ENCODE assay signal across 7 mouse cellular contexts in genomic region chr13:40916321-40917160, GRCm38 (mm10). TPM values are rescaled to one million over a fixed set of nuclear protein-coding genes. Genes with fewer than 3 reads are reported as not detected.
DNase-seq lines count a peak whose midpoint lies in the region; ATAC-seq and TF ChIP-seq lines count a peak whose summit lies in the region.

No protein-coding gene starts in this region.

- no peak overlapping the region for H3K4me3 ChIP-seq in CH12.LX (replicated peaks in 1 of 3; ENCODE audit: low read depth in 2 of 3, low read length in 2 of 3, poor library complexity in 1 of 3)

- no peak for TF ChIP-seq POLR2A in CH12.LX (IDR thresholded peaks at IDR 0.05; ENCODE audit: low read depth, low read length)

- peaks cover 0 to 16% of the 10 kb centered on the region in 2 experiments; a peak in 2 of 4 replicates for H3K4me1 ChIP-seq in CH12.LX (ENCODE audit: control insufficient read depth in 1 of 2, insufficient read depth in 2 of 2)

- H3K27me3 ChIP-seq in CH12.LX (replicated peaks) = peaks cover 21% of the 10 kb centered on the region

- no peaks in the 10 kb centered on the region for H3K9me3 ChIP-seq in CH12.LX (replicated peaks; ENCODE audit: low read length)

- DNase-seq in CH12.LX (ENCODE audit: extremely low read depth) = no peak
- peak; percentile 7 for DNase-seq in MN1 (ENCODE audit: low spot score)
- no peak for DNase-seq in cerebellum, adult 18-20 months
- no peak for DNase-seq in frontal cortex, postnatal 25 days (ENCODE audit: low spot score in 2 of 2)
- DNase-seq in cerebellum, postnatal 4 days (ENCODE audit: low spot score in 2 of 2) = no peak

- H3K4me2 ChIP-seq in CH12.LX (ENCODE audit: insufficient read depth, low read depth, poor library complexity, severe bottlenecking) = peak overlapping the region; percentile 90

- TF ChIP-seq EP300 in CH12.LX (IDR thresholded peaks at IDR 0.05; ENCODE audit: low read length) = no peak

- H3K9ac ChIP-seq in CH12.LX (ENCODE audit: insufficient read depth, low read depth) = no peak overlapping the region

- peak; percentile 31 for ATAC-seq in granulocyte monocyte progenitor cell, adult 5-6 weeks (replicated peaks; ENCODE audit: poor library complexity, severe bottlenecking)
- peak; percentile 27 for ATAC-seq in megakaryocyte progenitor cell, adult 5-6 weeks (replicated peaks; ENCODE audit: poor library complexity)

- no peak for TF ChIP-seq RAD21 in CH12.LX (IDR thresholded peaks at IDR 0.05; ENCODE audit: low read depth, low read length)

- in situ Hi-C loops in CH12.LX (cut with MboI; ENCODE audit: low pct_ligation_motif_present, low pct_unique_long_range_greater_than_20kb, low sequenced_read_pairs) = no loop called here

- no peaks in the 10 kb centered on the region for H3K36me3 ChIP-seq in CH12.LX (replicated peaks in 1 of 2; ENCODE audit: control insufficient read depth in 1 of 2, insufficient read depth in 1 of 2, low read length in 1 of 2)

- dilution Hi-C loops in CH12.LX (cut with MboI; ENCODE audit: extremely low pct_ligation_motif_present, extremely low pct_unique_long_range_greater_than_20kb, low sequenced_read_pairs) = no loop called here

- no peak for TF ChIP-seq CTCF in CH12.LX (conservative IDR thresholded peaks at IDR 0.05 in 1 of 2, IDR thresholded peaks at IDR 0.05 in 1 of 2; ENCODE audit: low read depth in 2 of 2, low read length in 2 of 2)

- no peak overlapping the region for H3K27ac ChIP-seq in CH12.LX (ENCODE audit: insufficient read depth, low read depth)

- H3K79me2 ChIP-seq in CH12.LX (replicated peaks; ENCODE audit: control insufficient read depth, extremely low read depth, insufficient read depth, poor library complexity, severe bottlenecking) = no peaks in the 10 kb centered on the region; the same call in 1 of the 2 replicates

TF ChIP-seq in CH12.LX, 34 proteins besides CTCF, POLR2A, EP300 and RAD21:
- TF ChIP-seq TBP (conservative IDR thresholded peaks at IDR 0.05; ENCODE audit: low read depth, low read length) (no peak), MYC (IDR thresholded peaks at IDR 0.05; ENCODE audit: low read depth, low read length) (no peak), NELFE (IDR thresholded peaks at IDR 0.05; ENCODE audit: low read depth, low read length) (no peak), POLR2AphosphoS2 (IDR thresholded peaks at IDR 0.05; ENCODE audit: low read depth, low read length) (no peak), ETS1 (conservative IDR thresholded peaks at IDR 0.05; ENCODE audit: low read depth, low read length) (no peak), CHD2 (IDR thresholded peaks at IDR 0.05; ENCODE audit: low read length) (no peak), ELF1 (IDR thresholded peaks at IDR 0.05; ENCODE audit: low read depth, low read length) (no peak), ZKSCAN1 (IDR thresholded peaks at IDR 0.05; ENCODE audit: borderline replicate concordance, low read depth, low read length) (no peak), MXI1 (IDR thresholded peaks at IDR 0.05; ENCODE audit: low read depth, low read length) (no peak), NRF1 (IDR thresholded peaks at IDR 0.05; ENCODE audit: low read depth, low read length) (no peak), JUN (IDR thresholded peaks at IDR 0.05; ENCODE audit: insufficient read depth, low read depth, low read length) (no peak), E2F4 (IDR thresholded peaks at IDR 0.05; ENCODE audit: insufficient replicate concordance, low read depth, low read length) (no peak), MAFK (IDR thresholded peaks at IDR 0.05; ENCODE audit: insufficient replicate concordance, low read length) (no peak), KAT2A (IDR thresholded peaks at IDR 0.05; ENCODE audit: insufficient replicate concordance, low read length) (no peak), ZNF384 (IDR thresholded peaks at IDR 0.05; ENCODE audit: low read depth, low read length) (no peak)

RNA-seq across cellular contexts. Expression of gene Gcnt2, which starts 57.0 kb away (rescaled TPM):
- total RNA-seq in CH12.LX (2012; rRNA removed) (0.04 TPM in 1 of 2 replicates, not detected in the other), CH12.LX (2014; rRNA removed) (not detected in 2 replicates)
- polyA plus RNA-seq in CH12.LX (2012; ENCODE audit: insufficient read length, low read depth) = not detected in 2 replicates
- total RNA-seq in granulocyte monocyte progenitor cell, adult 5-6 weeks (2014; fragmentation: Nextera tagmentation) = 14.8 and 36.7 TPM in 2 replicates
- total RNA-seq in granulocyte monocyte progenitor cell, adult 5-6 weeks (2017) = 8.4 and 8.9 TPM in 2 replicates
- total RNA-seq in megakaryocyte progenitor cell, adult 5-6 weeks (2015) = 16.6 and 28.2 TPM in 2 replicates
- total RNA-seq in megakaryocyte progenitor cell, adult 5-6 weeks (2017) = 7.0 and 15.4 TPM in 2 replicates

Comparison
In these comparisons a context has a peak if more than half of its experiments do, and no peak if none do; other contexts are left out.
1. RNA of gene Gcnt2, which starts 57.0 kb away (total RNA-seq): 8.4 to 36.7 TPM in granulocyte monocyte progenitor cell, adult 5-6 weeks and 7.0 to 28.2 TPM in megakaryocyte progenitor cell, adult 5-6 weeks; 0.04 TPM in CH12.LX; every median in the first group is over 4 times any median in the second.